Mouse (Mus musculus) frontal cortex, adult (tissue): ENCODE data around the gene Tyro3.

Experiments
- ATAC-seq: cut with Nextera tagmentation; 2 replicates; pipeline ENCODE4 v1.9.2; 2017; ENCODE audit warnings: mild to moderate bottlenecking, moderate library complexity, mixed read lengths; ENCODE audit not compliant: low TSS enrichment

The Tyro3 gene

GRCm38 (mm10) chr2:119804275-119804628 is 6.7 kb downstream of the Tyro3 start:
- ATAC-seq = no peak

DNA sequence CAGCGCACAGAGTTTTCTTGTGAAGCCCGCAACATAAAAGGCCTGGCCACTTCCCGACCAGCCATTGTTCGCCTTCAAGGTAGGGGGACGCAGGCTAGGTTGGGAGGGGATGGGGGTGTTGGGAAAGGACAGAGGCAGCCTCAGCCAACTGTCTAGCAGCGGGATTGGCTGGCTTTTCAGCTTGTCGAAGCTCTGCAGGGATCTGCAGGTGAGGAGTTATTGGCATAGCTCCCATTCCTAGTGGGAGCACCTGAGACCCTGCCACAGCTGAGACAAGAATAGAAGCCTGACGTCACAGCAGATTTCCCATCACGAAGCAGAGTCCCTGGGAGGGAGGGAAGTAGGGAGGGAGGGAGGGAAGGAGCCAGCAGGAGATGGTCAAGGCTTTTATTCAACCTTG is 7.2 kb downstream of the Tyro3 start:
- ATAC-seq = no peak

DNA sequence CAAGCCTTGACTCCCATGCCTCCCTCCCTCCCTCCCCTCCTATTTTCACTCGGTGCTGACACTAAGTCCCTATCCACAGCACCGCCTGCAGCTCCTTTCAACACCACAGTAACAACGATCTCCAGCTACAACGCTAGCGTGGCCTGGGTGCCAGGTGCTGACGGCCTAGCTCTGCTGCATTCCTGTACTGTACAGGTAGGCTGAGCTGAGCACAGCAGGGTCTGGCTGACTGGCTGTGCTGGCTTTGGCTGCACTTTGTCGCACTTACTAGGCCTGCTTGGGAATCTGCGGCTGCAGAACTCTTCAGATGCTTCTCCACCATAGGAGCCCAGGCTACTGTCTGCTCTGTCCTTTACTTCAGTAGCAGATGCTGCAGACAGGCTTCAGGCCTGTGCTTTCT is 8.0 kb downstream of the Tyro3 start:
- no peak for ATAC-seq

- no peak for ATAC-seq
These were observed 10.9 kb downstream of the Tyro3 start for GRCm38 (mm10) chr2:119808438-119808837.

DNA sequence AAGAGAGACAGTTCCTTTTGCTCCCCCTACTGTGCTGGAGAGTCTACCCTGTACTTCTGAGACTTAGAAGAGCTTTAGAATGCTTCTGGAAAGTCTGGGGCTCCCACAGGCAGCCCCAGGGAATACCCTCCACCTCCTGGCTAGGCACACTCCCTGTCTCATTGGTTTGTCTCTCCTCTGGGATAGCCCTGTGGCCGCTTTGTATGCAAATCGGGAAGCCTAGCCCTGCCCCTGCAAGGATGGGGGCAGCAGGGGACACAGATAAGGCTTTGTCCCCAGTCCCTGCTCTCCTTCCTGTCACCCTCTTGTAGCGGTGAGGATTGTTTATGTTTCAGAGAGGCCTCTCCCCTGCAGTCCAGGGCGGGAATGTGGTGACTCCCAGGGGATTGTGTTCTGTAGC is 11.3 kb downstream of the Tyro3 start:
- no peak for ATAC-seq

- peak; percentile 25; the same call in 1 of the 2 replicates for ATAC-seq
These were observed 13.4 kb downstream of the Tyro3 start for GRCm38 (mm10) chr2:119810890-119811289.

DNA sequence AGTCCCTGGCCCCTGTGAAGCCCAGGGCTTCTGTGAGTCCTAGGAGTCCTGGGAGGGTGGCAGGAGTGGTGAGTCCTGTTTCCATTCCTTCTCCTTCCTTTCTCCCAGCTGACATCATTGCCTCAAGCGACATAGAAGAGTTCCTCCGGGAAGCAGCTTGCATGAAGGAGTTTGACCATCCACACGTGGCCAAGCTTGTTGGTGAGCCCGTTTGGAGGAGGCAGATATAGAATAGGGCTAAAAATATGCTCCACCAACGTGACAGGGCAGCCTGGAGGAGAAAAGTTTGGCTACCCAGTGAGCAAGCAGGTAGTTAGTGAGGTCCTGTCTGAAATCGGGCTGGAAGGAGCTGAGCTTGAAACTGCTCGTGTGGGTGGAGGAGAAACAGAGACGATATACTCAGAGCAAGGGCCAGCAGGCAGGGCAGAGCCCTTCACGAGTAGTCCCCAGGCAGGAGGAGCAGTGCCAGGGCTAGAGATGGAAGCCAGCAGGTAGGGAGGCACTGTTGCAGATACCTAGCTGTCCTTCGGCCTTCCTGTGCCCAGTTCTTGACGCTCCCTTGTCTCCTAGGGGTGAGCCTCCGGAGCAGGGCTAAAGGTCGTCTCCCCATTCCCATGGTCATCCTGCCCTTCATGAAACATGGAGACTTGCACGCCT is 14.1 kb downstream of the Tyro3 start:
- peak; percentile 71 for ATAC-seq

GRCm38 (mm10) chr2:119814376-119814933 is 16.9 kb downstream of the Tyro3 start:
- peak; percentile 39 for ATAC-seq

- no peak for ATAC-seq
These were observed 19.1 kb downstream of the Tyro3 start for GRCm38 (mm10) chr2:119816611-119817010.

- ATAC-seq = no peak
These were observed 19.5 kb downstream of the Tyro3 start for GRCm38 (mm10) chr2:119817047-119817446.

DNA sequence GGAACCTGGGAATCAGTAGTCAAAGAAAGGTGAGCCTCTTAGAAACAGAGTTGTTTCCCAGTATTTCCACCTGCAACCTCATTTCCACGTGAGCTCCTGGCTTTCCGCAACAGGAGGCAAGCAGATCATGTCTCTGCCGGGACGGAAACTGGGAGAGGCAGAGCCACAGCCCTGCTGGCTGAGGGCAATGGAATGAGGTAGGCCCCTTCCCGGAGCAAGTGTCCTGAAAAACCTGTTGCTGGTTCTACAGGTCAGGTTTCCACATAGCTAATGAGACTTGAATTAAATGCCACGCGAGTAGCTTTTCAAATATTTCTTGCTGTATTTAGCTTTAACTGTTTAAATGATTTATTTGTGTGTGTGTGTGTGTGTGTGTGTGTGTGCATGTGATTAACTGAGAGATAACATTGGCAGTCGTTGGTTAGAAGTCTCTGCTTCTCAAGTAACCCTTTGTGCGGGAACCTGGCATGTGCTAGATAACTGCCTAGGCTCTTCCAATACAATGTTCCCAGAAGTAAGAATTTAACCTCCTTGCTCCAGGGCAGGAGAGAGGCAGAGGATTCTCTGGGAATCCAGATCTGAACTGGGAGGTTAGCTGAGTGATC is 21.2 kb downstream of the Tyro3 start:
- no peak for ATAC-seq

DNA sequence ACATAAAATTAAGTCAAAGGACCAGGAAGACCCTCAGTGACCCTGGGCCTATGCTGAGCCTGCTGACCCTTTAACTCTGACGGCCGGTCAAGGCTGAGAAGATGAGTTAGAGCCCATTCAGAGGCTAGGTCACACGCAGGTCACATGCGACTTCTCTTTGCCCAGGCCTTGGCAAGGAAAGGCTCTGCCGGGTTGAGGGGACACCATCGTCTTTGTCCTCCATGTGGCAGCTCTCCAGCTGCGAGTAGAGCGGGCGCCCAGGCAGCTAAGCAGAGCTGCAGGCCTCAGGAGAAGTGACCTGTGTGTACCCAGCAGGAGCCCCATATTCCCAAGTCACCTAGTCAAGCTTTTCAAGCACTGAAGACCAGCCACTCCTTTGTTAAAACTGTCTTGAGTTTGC is 23.6 kb downstream of the Tyro3 start:
- ATAC-seq = peak; percentile 41; the same call in 1 of the 2 replicates

- ATAC-seq = no peak
These were observed 33.0 kb downstream of the Tyro3 start for GRCm38 (mm10) chr2:119830579-119830978.

- no peak for ATAC-seq
These were observed 36.7 kb downstream of the Tyro3 start for GRCm38 (mm10) chr2:119834231-119834630.

DNA sequence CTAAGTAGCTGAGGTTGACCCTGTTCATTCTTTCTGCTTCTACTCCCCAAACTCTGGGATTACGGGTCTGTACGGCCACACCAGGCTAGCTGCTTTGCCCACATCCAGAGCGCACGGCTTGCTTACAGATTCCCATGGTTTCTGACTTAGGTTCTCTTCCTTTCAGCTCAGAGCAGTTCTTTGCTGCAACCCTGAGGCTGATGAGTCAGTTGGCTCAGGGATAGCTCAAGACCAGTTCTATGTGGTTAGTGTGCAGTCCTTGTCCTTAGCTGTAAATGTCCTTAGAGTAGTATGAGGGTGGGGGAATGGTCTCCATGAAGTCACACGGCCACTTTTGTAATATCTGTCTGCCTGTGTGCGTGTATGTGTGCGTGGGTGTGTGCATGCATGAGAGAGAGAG is 40.1 kb downstream of the Tyro3 start:
- peak; percentile 55; the same call in 1 of the 2 replicates for ATAC-seq

DNA sequence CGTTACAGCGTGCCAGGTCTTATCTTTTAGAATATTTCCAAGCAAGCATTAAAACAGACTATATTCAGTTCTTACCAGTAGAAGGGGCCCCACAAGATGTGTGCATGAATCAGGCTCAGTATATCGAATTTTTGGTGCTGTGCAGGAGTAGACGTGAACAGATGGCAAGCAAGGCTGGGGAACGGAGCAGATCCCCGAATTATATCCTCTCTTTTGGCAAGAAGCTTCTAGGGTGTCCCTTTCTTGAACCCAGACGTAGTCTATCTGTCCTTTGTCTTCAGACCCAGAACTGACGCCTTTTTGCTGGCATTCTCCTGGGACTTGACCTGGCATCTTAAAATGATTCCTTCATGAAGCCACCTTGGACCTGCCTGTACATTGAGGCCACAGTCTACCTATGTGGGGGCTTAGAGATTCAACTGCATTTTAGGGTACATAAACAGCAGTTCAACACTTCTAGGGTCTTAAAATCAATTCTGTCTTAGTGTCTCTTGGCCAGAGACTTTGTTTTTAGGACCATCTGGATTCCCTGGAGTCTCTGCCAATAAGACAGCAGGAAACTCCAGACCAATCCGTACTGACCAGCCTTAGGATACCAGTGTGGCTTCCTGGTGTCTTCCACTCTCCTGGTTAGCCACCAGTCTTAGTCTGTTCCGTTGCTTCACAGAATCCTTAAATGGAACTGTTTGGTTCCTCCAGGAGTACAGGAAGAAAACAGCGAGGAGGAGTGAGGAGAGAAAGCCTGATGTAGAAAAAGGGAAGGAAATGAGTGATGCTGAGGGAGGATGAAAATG is 41.0 kb downstream of the Tyro3 start:
- peak; percentile 73 for ATAC-seq

DNA sequence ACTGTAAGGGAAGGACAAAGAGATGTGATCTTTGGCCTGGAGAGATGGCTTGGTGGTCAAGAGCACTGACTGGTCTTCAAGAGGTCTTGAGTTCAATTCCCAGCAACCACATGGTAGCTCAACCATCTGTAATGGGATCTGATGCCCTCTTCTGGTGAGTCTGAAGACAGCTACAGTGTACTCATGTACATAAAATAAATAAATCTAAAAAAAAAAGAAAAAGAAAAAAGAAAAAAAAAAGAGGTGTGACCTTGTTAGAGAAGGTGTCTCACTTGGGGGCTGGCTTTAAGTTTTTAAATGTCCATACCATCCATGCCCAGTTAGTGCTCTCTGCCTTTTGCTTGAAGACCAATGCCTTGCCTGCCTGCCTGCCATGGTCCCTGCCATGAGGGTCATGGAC is 42.5 kb downstream of the Tyro3 start:
- no peak for ATAC-seq

DNA sequence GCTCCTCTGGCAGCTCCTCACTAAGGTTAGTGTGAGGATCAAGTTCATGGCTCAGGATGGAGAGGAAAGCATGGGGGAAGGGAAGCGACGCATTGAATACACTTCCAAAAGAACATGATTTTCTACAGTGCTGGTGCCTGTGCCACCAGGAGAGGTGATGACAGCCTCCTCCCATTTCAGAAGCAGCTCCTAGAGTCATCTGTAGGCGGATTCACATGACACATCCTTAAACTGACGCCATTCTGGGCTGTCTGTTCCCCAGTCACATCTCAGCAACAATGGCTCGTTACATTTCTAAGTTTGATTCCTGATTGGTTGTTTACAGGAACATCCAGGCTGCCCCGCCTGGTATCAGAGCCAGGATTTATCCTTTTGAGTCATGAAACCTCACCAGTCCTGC is 44.5 kb downstream of the Tyro3 start:
- ATAC-seq = peak; percentile 88

DNA sequence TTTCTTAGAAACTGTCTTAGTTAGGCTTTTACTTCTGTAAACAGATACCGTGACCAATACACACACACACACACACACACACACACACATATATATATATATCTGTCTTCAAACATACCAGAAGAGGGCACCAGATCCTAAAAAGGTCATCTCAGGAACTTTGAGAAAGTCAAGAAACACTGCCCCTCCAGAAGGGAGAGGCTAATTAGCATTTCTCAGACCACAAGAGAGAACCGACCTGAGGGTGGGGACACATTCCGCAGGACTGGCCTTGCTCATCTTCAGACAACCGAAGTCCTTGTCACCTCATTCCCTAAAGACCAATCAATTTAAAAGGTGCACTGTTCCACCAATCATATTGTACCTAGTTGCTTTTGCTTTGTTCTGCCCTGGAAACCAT is 46.0 kb downstream of the Tyro3 start:
- no peak for ATAC-seq

GRCm38 (mm10) chr2:119845882-119846546 is 48.5 kb downstream of the Tyro3 start:
- no peak for ATAC-seq

GRCm38 (mm10) chr2:119846929-119847328 is 49.4 kb downstream of the Tyro3 start:
- no peak; the same call in 1 of the 2 replicates for ATAC-seq

- ATAC-seq = 0 out of 2 replicates have a peak, but pooled peaks have one; percentile 69
These were observed 56.3 kb downstream of the Tyro3 start for GRCm38 (mm10) chr2:119853811-119854210.
